ENCODE assay signal across 9 mouse cellular contexts in genomic region chr7:127129638-127130037, GRCm38 (mm10). TPM values are rescaled to one million over a fixed set of nuclear protein-coding genes. Genes with fewer than 3 reads are reported as not detected.
A peak's percentile ranks its signal among the peaks of the same experiment; 100 is the strongest.
DNase-seq lines count a peak whose midpoint lies in the region; ATAC-seq and TF ChIP-seq lines count a peak whose summit lies in the region.
"Had no signal": no experiment of that assay in that cellular context is flagged by ENCODE, and none has a peak within 500 bp of the region (broad histone marks: within the 10 kb centered on the region; RNA-seq: fewer than 3 reads in every experiment).

No protein-coding gene starts in this region.

- no peak overlapping the region for H3K9ac ChIP-seq in lung, embryonic 14.5 days

- no peaks in the 10 kb centered on the region for H3K4me1 ChIP-seq in lung, embryonic 14.5 days (ENCODE audit: insufficient read depth)

- no peaks in the 10 kb centered on the region for H3K36me3 ChIP-seq in lung, embryonic 14.5 days (ENCODE audit: insufficient read depth)

- DNase-seq in adrenal gland, postnatal 14 days: peak; percentile 44
- DNase-seq in adrenal gland, postnatal 25 days: no peak
- DNase-seq in lung, embryonic 14.5 days: peak; percentile 73
- no peak for DNase-seq in lung, adult 18-20 months
- DNase-seq in cerebellum, adult 9-11 months: peak; percentile 64
- peak; percentile 58 to 63 for DNase-seq in kidney, postnatal 36 days
- DNase-seq in natural killer cell, adult 2 months (ENCODE audit: low spot score in 2 of 2): no peak

- WGBS in lung, embryonic 14.5 days: 9% methylated on average over 4 of the region's 4 CpGs

- no peaks in the 10 kb centered on the region for H3K27me3 ChIP-seq in lung, embryonic 14.5 days (ENCODE audit: insufficient read depth, low read length)

- ATAC-seq in lung, embryonic 14.5 days (ENCODE audit: insufficient read depth): peak; percentile 54
- peak; percentile 89 for ATAC-seq in megakaryocyte-erythroid progenitor cell, adult 5-6 weeks (replicated peaks; ENCODE audit: low FRiP score, low TSS enrichment, poor library complexity, severe bottlenecking)

- no peak overlapping the region for H3K4me2 ChIP-seq in lung, embryonic 14.5 days

- no peaks in the 10 kb centered on the region for H3K9me3 ChIP-seq in lung, embryonic 14.5 days (ENCODE audit: low read depth, low read length)

- peak; percentile 72 for TF ChIP-seq CTCF in lung, embryonic 14.5 days (IDR thresholded peaks at IDR 0.05; ENCODE audit: low read depth)

- H3K27ac ChIP-seq in lung, embryonic 14.5 days (ENCODE audit: low read depth): no peak overlapping the region

- H3K4me3 ChIP-seq in lung, embryonic 14.5 days (ENCODE audit: low read depth, low read length): no peak overlapping the region

RNA-seq across cellular contexts. Expression of gene Qprt, which starts 7.6 kb away (rescaled TPM):
- total RNA-seq in adrenal gland, postnatal 14 days (2021): 1.8 and 11.4 TPM in 2 replicates
- 0.21 TPM in 1 of 2 replicates, not detected in the other for total RNA-seq in adrenal gland, postnatal 25 days (2021)
- 0.22 and 0.47 TPM in 2 replicates for polyA plus RNA-seq in lung, embryonic 14.5 days (2014; fragmentation: Nextera tagmentation; extraction: Ambion mirVana)
- total RNA-seq in megakaryocyte-erythroid progenitor cell, adult 5-6 weeks (2014; fragmentation: Nextera tagmentation): 4.4 and 8.2 TPM in 2 replicates
- 1.7 and 5.3 TPM in 2 replicates for total RNA-seq in megakaryocyte-erythroid progenitor cell, adult 5-6 weeks (2017)

RNA-seq across cellular contexts. Expression of gene Spn, which starts 8.0 kb away (rescaled TPM):
- 1.4 and 7.9 TPM in 2 replicates for total RNA-seq in adrenal gland, postnatal 14 days (2021)
- 0.55 and 1.0 TPM in 2 replicates for total RNA-seq in adrenal gland, postnatal 25 days (2021)
- 0.20 TPM in 1 of 2 replicates, not detected in the other for polyA plus RNA-seq in lung, embryonic 14.5 days (2014; fragmentation: Nextera tagmentation; extraction: Ambion mirVana)
- 134 and 142 TPM in 2 replicates for total RNA-seq in megakaryocyte-erythroid progenitor cell, adult 5-6 weeks (2014; fragmentation: Nextera tagmentation)
- 294 and 351 TPM in 2 replicates for total RNA-seq in megakaryocyte-erythroid progenitor cell, adult 5-6 weeks (2017)

RNA-seq across cellular contexts. Expression of gene AI467606, which starts 38.5 kb away (rescaled TPM):
- 1.3 and 5.7 TPM in 2 replicates for total RNA-seq in adrenal gland, postnatal 14 days (2021)
- total RNA-seq in adrenal gland, postnatal 25 days (2021): 0.43 and 1.1 TPM in 2 replicates
- polyA plus RNA-seq in lung, embryonic 14.5 days (2014; fragmentation: Nextera tagmentation; extraction: Ambion mirVana): 6.3 and 6.5 TPM in 2 replicates
- 17.6 and 18.5 TPM in 2 replicates for total RNA-seq in megakaryocyte-erythroid progenitor cell, adult 5-6 weeks (2014; fragmentation: Nextera tagmentation)
- total RNA-seq in megakaryocyte-erythroid progenitor cell, adult 5-6 weeks (2017): 14.2 and 17.9 TPM in 2 replicates

RNA-seq across cellular contexts. Expression of gene Zg16, which starts 42.5 kb away (rescaled TPM):
- total RNA-seq in adrenal gland, postnatal 14 days (2021): not detected in 2 replicates
- total RNA-seq in adrenal gland, postnatal 25 days (2021): not detected in 2 replicates
- polyA plus RNA-seq in lung, embryonic 14.5 days (2014; fragmentation: Nextera tagmentation; extraction: Ambion mirVana): not detected in 2 replicates
- total RNA-seq in megakaryocyte-erythroid progenitor cell, adult 5-6 weeks (2014; fragmentation: Nextera tagmentation): 61.9 and 97.7 TPM in 2 replicates
- 27.8 and 47.2 TPM in 2 replicates for total RNA-seq in megakaryocyte-erythroid progenitor cell, adult 5-6 weeks (2017)
- total RNA-seq: left cerebral cortex, adult 8-10 months had no signal

Comparison
In these comparisons a context has a peak if more than half of its experiments do, and no peak if none do; other contexts are left out.
1. DNase-seq: peak in adrenal gland, postnatal 14 days (single experiment), lung, embryonic 14.5 days (single experiment), cerebellum, adult 9-11 months (single experiment) and kidney, postnatal 36 days (2 of 2); none in adrenal gland, postnatal 25 days (single experiment), lung, adult 18-20 months (0 of 2) and natural killer cell, adult 2 months (0 of 2).
2. RNA of gene Spn, which starts 8.0 kb away (total RNA-seq): 134 to 351 TPM in megakaryocyte-erythroid progenitor cell, adult 5-6 weeks; 1.4 to 7.9 TPM in adrenal gland, postnatal 14 days and 0.55 to 1.0 TPM in adrenal gland, postnatal 25 days; every median in the first group is over 10 times any median in the second.